Mouse (Mus musculus) thymus, adult 2 months (tissue): ENCODE measurements around the gene Rtf2. TPM values are rescaled to one million over a fixed set of nuclear protein-coding genes. Genes with fewer than 3 reads are reported as not detected.
A peak's percentile ranks its signal among the peaks of the same experiment; 100 is the strongest.

ENCODE experiments used
- DNase-seq: peaks from one replicate; pipeline ENCODE4 v3.0.0; 2021
- H3K27ac ChIP-seq: fragments of 200-500 bp; 2 replicates; pipeline ENCODE4 v1.5.1; 2012; ENCODE audit warnings: low read length, control low read depth; ENCODE audit not compliant: control insufficient read depth, insufficient read depth
- H3K27me3 ChIP-seq: fragments of 200-500 bp; 2 replicates; pipeline ENCODE4 v1.6.1; 2012; ENCODE audit warnings: mild to moderate bottlenecking, low read length, moderate library complexity, mixed read lengths; ENCODE audit not compliant: control insufficient read depth, insufficient read depth
- H3K36me3 ChIP-seq: fragments of 200-500 bp; 2 replicates; pipeline ENCODE4 v1.6.1; 2012; ENCODE audit warnings: mild to moderate bottlenecking, low read length, moderate library complexity; ENCODE audit not compliant: control insufficient read depth, insufficient read depth
- H3K4me1 ChIP-seq: fragments of 200-500 bp; replicated peaks from 2 replicates; pipeline ENCODE4 v1.6.1; 2012; ENCODE audit warnings: low read length; ENCODE audit not compliant: control insufficient read depth, insufficient read depth
- H3K4me3 ChIP-seq: fragments of 200-500 bp; 2 replicates; pipeline ENCODE4 v1.5.1; 2012; ENCODE audit warnings: mild to moderate bottlenecking, low read length, control low read depth, moderate library complexity; ENCODE audit not compliant: control insufficient read depth, insufficient read depth
- CTCF ChIP-seq: fragments of 200-500 bp; IDR thresholded peaks from 2 replicates; pipeline ENCODE4 v1.5.1; 2012; ENCODE audit warnings: mild to moderate bottlenecking, control low read depth, low read length, moderate library complexity, borderline replicate concordance; ENCODE audit not compliant: control insufficient read depth, poor library complexity, insufficient read depth; ENCODE audit errors: extremely low read depth
- POLR2A ChIP-seq: fragments of 200-500 bp; IDR thresholded peaks from 2 replicates; pipeline ENCODE4 v1.6.1; 2012; ENCODE audit warnings: mild to moderate bottlenecking, low read length, control low read depth, moderate library complexity; ENCODE audit not compliant: control insufficient read depth, poor library complexity, insufficient read depth; ENCODE audit errors: extremely low read depth
- WGBS: fragments of 180-500 bp; shearing (Covaris S2); methylation state at CpG from one replicate; pipeline ENCODE4 v1.1.7; 2018; 5-methylcytosine and 5-hydroxymethylcytosine counted together
- polyA plus RNA-seq: library from polyadenylated mRNA; depleted of rRNA; stranded (reverse); fragments of >200 nt; gene quantifications from 2 replicates; pipeline ENCODE4 v1.2.3, GENCODE M21; 2012

The Rtf2 gene
- polyA plus RNA-seq, 1 experiment: 86.7 TPM

DNA sequence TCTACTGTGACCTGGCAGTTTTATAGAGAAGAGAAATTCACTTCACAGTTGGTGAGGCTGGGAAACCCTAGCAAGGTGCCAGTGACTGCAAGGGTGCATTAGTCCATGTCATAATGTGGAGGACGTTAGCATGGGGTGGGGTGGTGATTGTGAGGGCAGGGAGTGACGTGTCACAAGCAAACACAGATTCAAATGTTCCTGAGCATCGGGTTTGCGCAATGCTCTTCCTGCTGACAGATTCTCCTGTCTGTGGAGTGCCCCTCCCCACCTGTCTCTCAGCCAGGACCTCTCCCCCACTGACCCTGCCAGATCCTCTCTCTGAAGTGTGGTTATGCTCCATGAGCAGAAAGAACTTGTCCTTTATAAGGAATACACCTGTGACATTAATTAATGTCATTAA, 8.0 kb downstream of the Rtf2 start:
- no peak for TF ChIP-seq CTCF
- TF ChIP-seq POLR2A: no peak
- H3K27ac ChIP-seq: no peak overlapping the region
- no peak for DNase-seq
- H3K27me3 ChIP-seq: no peaks in the 10 kb centered on the region
- H3K4me1 ChIP-seq: peaks cover 19% of the 10 kb centered on the region
- 94% methylated on average over 4 of the region's 4 CpGs for WGBS
- H3K4me3 ChIP-seq: no peak overlapping the region
- peaks cover 59% of the 10 kb centered on the region for H3K36me3 ChIP-seq

DNA sequence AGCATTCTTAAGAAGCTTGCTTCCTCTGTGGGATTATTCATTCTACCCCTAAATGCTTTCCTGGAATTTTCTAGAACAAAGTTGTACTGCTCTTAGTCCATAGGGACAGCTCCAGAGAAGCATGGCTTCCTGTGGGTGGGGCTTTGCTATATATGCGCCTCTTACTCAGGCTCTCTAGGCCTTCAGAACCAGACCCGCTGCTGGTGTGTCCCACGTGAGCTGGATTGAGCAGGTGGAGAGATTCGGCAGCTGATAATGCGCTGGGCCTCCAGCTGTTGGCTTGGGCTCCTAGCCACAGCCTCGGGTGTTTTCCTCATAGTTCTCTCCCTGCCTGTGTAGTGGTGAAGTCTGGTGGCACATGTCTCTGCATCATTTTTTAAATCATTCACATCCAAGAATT, 10.3 kb downstream of the Rtf2 start:
- no peak for TF ChIP-seq POLR2A
- no peak for TF ChIP-seq CTCF
- peak overlapping the region; percentile 88 for H3K27ac ChIP-seq
- H3K36me3 ChIP-seq: peaks cover 65% of the 10 kb centered on the region

DNA sequence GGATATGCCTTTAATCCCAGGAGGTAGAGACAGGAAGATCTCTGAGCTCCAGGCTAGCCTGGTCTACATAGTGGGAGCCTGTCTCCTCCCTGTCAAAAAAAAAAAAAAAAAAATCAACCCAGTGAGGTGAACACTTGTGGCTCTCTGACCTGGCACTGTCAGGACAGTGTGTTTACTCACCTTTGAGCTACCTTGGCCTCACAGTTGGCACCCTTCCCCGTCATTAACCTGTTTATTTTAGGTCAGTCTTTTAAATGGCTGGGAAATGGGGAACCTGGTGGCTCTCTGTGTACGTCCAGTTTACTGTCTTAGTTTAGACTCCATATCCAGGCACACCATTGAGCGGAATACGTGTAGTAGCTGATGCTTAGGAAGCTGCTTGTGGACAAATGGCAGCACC, 11.7 kb downstream of the Rtf2 start:
- peaks cover 56% of the 10 kb centered on the region for H3K36me3 ChIP-seq
- no peak for TF ChIP-seq POLR2A
- no peak for TF ChIP-seq CTCF
- no peak for DNase-seq
- H3K4me3 ChIP-seq: no peak overlapping the region
- H3K27ac ChIP-seq: no peak overlapping the region
- H3K27me3 ChIP-seq: no peaks in the 10 kb centered on the region
- peaks cover 22% of the 10 kb centered on the region for H3K4me1 ChIP-seq
- WGBS: 96% methylated on average over 4 of the region's 4 CpGs

More for the DNA sequence above, 10.3 kb downstream of the Rtf2 start:
- WGBS: 8% methylated on average over 6 of the region's 6 CpGs
- H3K27me3 ChIP-seq: no peaks in the 10 kb centered on the region
- H3K4me3 ChIP-seq: no peak overlapping the region
- peaks cover 19% of the 10 kb centered on the region for H3K4me1 ChIP-seq
- DNase-seq: peak; percentile 39

DNA sequence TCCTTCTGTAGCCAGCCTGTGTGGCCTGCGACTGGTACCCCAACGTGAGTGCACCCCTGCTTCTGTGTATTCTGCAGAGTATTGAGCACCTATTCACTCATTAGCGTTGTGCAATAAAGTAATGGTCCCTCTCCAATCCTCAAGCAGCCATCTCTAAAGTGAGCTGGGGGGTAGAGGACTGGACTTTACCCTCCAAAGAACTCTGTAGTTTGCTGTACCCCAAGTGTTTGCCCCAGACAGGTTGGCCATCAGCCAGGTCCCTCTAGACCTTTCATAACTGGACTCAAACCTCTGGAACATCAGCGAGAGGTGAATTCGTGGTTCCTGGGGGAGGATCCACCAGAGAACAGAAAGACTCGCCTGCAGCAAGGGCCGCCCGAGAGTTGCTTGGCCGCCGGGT, 12.1 kb downstream of the Rtf2 start:
- TF ChIP-seq POLR2A: no peak
- H3K27ac ChIP-seq: no peak overlapping the region
- peaks cover 52% of the 10 kb centered on the region for H3K36me3 ChIP-seq
- no peak overlapping the region for H3K4me3 ChIP-seq
- 95% methylated on average over 10 of the region's 10 CpGs for WGBS
- H3K4me1 ChIP-seq: peaks cover 26% of the 10 kb centered on the region
- no peaks in the 10 kb centered on the region for H3K27me3 ChIP-seq
- DNase-seq: no peak

DNA sequence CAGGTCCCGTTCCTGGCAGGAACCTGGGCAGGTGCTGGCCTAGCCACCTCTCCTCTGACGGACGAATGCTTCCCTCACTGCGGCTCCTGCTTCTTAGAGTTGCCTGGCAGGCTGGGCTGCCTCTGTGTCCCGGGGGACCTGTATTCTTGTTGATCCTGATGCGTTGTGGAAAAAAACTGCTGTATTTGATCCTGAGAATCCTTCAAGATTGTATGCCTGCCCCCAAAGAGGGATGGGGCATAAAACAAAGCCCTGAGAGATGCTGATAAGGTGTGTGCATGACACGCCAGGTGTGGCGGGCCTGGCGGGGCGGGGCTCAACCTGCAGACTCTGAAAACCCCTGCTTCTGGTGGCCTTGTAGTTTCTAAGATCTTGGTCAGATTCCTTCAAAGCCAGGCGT, 18.1 kb downstream of the Rtf2 start, which contains the start of gene Gcnt7:
Gene Gcnt7 (minus strand): TSS at position 101 of the 400 bp plus-strand sequence.
- Histone ChIP-seq H3K27me3 (no peaks in the 10 kb centered on the region), H3K27ac (peak within 1 kb of the TSS; percentile 71), H3K4me1 (peaks cover 21% of the 10 kb centered on the region), H3K36me3 (peaks cover 25% of the 10 kb centered on the region), H3K4me3 (no peak within 1 kb of the TSS)
- 71% methylated on average over 11 of the region's 11 CpGs for WGBS
- no peak for DNase-seq
- TF ChIP-seq CTCF: no peak
- no peak for TF ChIP-seq POLR2A

DNA sequence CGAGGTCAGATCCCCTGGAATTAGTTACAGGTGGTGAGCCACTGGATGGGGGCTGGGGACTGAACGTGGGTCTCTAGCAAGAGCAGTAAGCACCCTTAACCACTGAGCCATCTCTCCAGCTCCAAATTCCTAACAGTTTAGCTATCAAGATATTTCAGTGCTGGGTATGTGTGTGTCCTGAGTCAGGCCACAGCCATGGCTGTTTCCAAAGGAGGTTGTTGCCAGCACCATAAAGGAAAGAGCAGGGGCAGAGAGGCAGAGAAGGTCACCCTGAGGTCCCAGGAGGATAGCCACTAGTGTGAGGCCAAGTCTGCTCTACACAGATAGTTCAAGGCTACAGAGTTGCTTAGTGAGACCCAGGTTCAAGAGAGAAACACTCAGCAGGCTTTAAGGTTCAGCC, 20.3 kb downstream of the Rtf2 start:
- WGBS: 89% methylated on average over 2 of the region's 2 CpGs
- no peak for DNase-seq
- Histone ChIP-seq H3K27me3 (no peaks in the 10 kb centered on the region), H3K4me1 (peaks cover 21% of the 10 kb centered on the region), H3K36me3 (peaks cover 36% of the 10 kb centered on the region), H3K4me3 (no peak overlapping the region), H3K27ac (no peak overlapping the region)
- TF ChIP-seq POLR2A (no peak), CTCF (no peak)

DNA sequence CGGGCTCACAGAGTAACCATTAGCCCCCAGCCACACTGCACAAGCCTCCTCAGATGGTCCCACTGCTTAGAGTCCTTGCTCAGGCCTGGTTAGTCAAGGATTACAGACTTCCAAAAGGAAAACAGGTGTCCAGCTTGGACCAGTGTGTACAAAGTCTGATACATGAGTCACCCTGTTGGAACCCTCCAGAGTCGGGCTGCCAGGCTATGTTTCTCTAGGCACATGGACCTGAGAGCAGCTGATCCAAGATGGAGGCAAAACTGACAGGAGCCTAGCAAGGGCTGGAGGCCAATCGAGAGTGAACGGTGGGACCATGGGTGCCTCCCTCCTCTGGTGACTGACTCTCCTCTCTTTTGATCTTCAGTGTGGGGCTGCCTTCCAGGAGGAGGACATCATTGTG, 22.5 kb downstream of the Rtf2 start:
- H3K36me3 ChIP-seq: peaks cover 51% of the 10 kb centered on the region
- no peak for DNase-seq
- no peak for TF ChIP-seq POLR2A
- TF ChIP-seq CTCF: no peak
- H3K4me3 ChIP-seq: no peak overlapping the region
- H3K27me3 ChIP-seq: no peaks in the 10 kb centered on the region
- 98% methylated on average over 4 of the region's 4 CpGs for WGBS
- H3K27ac ChIP-seq: no peak overlapping the region
- peaks cover 10% of the 10 kb centered on the region for H3K4me1 ChIP-seq
